Mouse (Mus musculus) central nervous system, embryonic 18 days (tissue): Measurements from ENCODE around the gene Upf3b. TPM values are rescaled to one million over a fixed set of nuclear protein-coding genes. Genes with fewer than 3 reads are reported as not detected.

Source experiments
- polyA plus RNA-seq: library from polyadenylated mRNA; depleted of rRNA; stranded (reverse); fragments of >200 nt; gene quantifications from 2 replicates; pipeline ENCODE4 v1.2.3, GENCODE M21; 2012; rRNA removed

Upf3b gene
- polyA plus RNA-seq, result 41.3 and 44.8 TPM in 2 replicates

DNA sequence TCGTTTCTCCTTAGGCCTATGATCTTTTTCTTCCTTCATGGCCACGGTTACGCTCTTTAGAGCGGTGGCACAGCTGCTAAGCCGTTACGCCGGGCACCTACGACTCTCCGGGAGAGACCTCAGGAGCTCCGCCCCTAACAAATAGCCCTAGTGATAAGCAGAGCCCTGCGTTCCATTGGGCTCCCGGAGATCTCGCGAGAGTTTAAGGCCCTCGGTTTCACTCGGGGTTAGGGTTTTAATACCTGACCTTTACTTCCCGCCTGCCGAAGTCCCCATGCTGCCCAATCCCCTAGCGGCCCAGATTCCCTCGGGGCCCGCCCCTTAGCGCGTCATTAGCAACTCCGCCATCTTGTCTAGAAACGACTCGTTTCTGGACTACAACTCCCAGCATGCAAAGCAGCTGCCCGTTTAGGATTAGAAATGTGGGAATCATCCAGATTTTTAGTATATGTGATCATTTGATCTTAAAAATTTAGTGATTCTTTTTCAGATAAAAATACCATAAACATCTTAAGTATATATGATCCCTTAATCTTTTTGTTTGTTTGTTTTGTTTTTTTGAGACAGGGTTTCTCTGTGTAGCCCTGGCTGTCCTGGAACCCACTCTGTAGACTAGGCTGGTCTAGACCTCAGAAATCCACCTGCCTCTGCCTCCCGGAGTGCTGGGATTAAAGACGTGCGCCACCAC lies at the start of gene Upf3b:
Gene Upf3b (minus strand): TSS at position 130 of the 688 bp plus-strand sequence.

DNA sequence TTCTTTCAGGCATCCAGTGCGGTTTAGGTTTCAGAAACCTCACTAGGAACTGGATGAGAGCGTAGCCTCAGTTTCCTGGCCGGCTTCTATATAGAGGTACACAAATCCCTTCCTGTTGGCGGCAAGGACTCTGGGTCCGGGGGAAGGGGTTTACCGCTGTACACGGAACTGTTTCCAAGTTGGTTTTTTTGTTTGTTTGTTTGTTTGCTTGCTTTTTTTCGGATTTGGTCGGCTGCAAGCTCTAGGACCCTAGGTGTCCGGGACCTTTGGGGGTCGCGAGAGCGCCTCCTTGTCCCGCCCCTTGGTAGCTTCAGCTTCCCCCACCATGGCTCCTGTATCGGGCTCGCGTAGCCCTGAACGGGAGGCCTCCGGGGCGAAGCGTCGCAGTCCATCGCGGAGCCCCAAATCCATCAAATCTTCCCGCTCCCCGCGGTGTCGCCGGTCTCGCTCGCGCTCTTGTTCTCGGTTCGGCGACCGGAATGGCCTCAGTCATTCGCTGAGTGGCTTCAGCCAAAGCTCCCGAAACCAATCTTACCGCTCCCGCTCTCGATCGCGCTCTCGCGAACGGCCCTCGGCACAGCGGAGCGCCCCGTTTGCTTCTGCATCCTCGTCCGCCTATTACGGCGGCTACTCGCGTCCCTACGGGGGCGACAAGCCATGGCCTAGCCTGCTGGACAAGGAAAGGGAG lies 16.7 kb upstream of the Upf3b start, which contains the start of gene Nkap:
Gene Nkap (plus strand): TSS at position 125 of the 688 bp plus-strand sequence.

DNA sequence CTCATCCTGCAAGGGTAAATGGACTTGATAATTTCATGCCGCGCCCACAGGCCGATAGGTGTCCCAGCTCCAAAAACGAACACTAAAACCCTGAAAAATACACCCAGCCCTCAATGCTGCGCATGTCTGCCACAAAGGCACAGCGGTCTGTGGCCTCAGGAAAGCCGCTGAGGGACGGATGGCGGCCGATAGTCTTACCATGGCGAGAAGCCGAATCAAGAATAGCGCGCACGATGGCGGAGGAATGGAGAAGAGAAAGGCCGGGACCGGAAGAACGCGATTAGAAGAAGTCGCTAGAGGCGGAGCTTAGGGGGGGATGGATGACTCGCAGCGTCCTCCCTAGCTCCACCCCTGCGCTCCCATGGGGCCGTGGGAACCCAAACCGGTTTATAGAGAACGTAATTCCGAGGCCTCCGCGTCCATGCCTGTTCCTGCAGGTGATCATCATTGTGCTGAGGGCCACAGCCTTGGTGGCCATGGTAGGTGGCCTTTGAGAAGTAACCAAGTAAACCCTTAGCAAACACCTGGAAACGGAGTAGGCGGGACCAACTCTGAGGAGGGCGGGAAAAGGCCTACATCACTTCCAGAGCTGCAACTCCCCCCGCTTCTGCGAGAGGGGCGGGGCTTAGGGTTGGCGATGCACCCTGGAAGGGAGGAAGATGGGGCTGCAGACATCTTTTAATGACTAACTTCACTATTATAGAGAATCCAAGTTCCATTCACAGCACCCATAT lies 25.0 kb downstream of the Upf3b start, which contains the start of gene Rpl39:
Gene Rpl39 (minus strand): TSS at position 476 of the 734 bp plus-strand sequence.

DNA sequence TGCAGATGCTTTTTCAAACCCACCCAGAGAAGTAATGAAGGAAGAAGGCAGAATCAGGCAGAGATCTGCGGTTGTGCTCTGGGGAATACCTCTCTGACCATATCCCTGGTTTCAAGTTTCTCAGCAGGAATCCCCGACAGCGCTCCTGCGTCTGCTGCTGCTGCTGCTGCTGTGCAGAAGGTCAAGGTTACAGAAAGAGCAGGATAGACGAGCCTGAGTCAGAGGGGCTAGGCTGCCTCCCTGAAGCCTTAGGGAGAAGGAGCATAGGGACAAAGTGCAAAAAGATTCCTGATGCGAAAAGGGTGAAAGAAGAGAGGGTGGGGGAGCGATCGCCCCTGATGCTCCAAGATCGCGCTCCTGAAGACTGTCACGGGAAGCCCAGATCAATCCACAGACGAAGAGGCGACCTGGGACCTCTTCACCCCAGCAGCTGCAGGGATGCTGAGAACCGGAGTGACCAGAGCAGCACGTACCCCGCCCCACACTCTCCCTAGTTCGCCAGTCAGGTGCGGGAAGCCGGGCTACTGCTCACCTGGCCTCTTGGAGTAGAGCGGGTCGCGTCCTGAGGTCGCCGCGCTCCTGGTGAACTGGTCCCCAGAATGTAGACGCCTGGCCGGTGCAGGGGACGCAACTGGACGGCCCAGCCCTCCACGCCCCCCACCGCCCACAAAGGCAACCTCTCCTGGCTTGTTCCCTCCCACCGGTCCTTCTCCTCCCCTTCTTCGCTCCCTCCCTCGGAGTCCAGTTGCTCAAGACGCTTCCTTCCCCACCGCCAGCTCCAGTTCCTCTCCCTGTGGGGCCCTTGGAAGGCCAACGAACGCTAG lies 61.8 kb downstream of the Upf3b start, which contains the start of gene Sowahd:
Gene Sowahd (plus strand): TSS at position 780 of the 824 bp plus-strand sequence.

Other genes starting within 250 kb of the Upf3b start
- 49.0 and 51.1 TPM in 2 replicates for gene Ube2a, start 236.4 kb downstream of the Upf3b start, polyA plus RNA-seq
- gene C330007P06Rik, start 236.2 kb downstream of the Upf3b start, polyA plus RNA-seq, result 13.3 and 15.5 TPM in 2 replicates
- gene Nkrf, start 207.4 kb downstream of the Upf3b start, polyA plus RNA-seq, result 13.7 and 15.4 TPM in 2 replicates
- 68.3 and 72.1 TPM in 2 replicates for gene Sept6, start 118.5 kb downstream of the Upf3b start, polyA plus RNA-seq
- not detected in 2 replicates for gene Sowahd, start 61.5 kb downstream of the Upf3b start, polyA plus RNA-seq
- gene Rpl39, start 24.9 kb downstream of the Upf3b start, polyA plus RNA-seq, result 667 and 729 TPM in 2 replicates
- 8.5 and 8.7 TPM in 2 replicates for gene Nkap, start 16.5 kb upstream of the Upf3b start, polyA plus RNA-seq
- 0.28 and 0.31 TPM in 2 replicates for gene Akap14, start 58.5 kb upstream of the Upf3b start, polyA plus RNA-seq
- gene Ndufa1, start 80.8 kb upstream of the Upf3b start, polyA plus RNA-seq, result 460 and 484 TPM in 2 replicates
- gene Rnf113a1, start 80.9 kb upstream of the Upf3b start, polyA plus RNA-seq, result 10.3 and 10.7 TPM in 2 replicates
- gene Gm9, start 100.7 kb upstream of the Upf3b start, polyA plus RNA-seq, result not detected in 2 replicates
- not detected in 2 replicates for gene Rhox1, start 111.9 kb upstream of the Upf3b start, polyA plus RNA-seq
- gene Rhox2a, start 134.7 kb upstream of the Upf3b start, polyA plus RNA-seq, result not detected in 2 replicates
- not detected in 2 replicates for gene Rhox3a, start 139.6 kb upstream of the Upf3b start, polyA plus RNA-seq
- gene Rhox4a, start 155.0 kb upstream of the Upf3b start, polyA plus RNA-seq, result not detected in 2 replicates